Mouse (Mus musculus) ES-Bruce4 (cell line): Measurements from ENCODE around the gene Lemd1.

Source experiments
- CTCF ChIP-seq: IDR thresholded peaks from one replicate; pipeline ENCODE4 v1.8.1; 2011; ENCODE audit warnings: low read depth, low read length
- EP300 ChIP-seq: IDR thresholded peaks from 2 replicates; pipeline ENCODE4 v1.6.1; 2011; ENCODE audit warnings: low read depth, low read length; ENCODE audit not compliant: insufficient read depth
- POLR2A ChIP-seq: IDR thresholded peaks from one replicate; pipeline ENCODE4 v1.8.1; 2011; ENCODE audit warnings: low read length; ENCODE audit not compliant: insufficient read depth

- no peak for TF ChIP-seq CTCF
- TF ChIP-seq POLR2A, result no peak
- no peak for TF ChIP-seq EP300
Measured at GRCm38 (mm10) chr1:132245010-132245409, 53.8 kb downstream of the Lemd1 start.
